Mouse (Mus musculus) heart, adult 2 months (tissue): ENCODE results near the gene Tnnc2.

Experiments
- CTCF ChIP-seq: fragments of 200-600 bp; IDR thresholded peaks from 2 replicates; pipeline ENCODE4 v1.8.1; 2022; ENCODE audit warnings: antibody characterized with exemption, mild to moderate bottlenecking, moderate library complexity
- POLR2A ChIP-seq: fragments of 200-500 bp; IDR thresholded peaks from 2 replicates; pipeline ENCODE4 v1.6.1; 2011; ENCODE audit warnings: mild to moderate bottlenecking, low read depth, low read length, control low read depth; ENCODE audit not compliant: insufficient read depth

- no peak for TF ChIP-seq CTCF
- TF ChIP-seq POLR2A = no peak
Measured at GRCm38 (mm10) chr2:164815821-164816220, 36.1 kb upstream of the Tnnc2 start.
